Mouse (Mus musculus) yolk sac, embryonic 10.5 days (tissue): ENCODE measurements around the gene Mllt1.

Source experiments
- DNase-seq: peaks from one replicate; pipeline ENCODE4 v3.0.0-alpha.2; 2017; ENCODE audit warnings: low spot score

The Mllt1 gene

DNA sequence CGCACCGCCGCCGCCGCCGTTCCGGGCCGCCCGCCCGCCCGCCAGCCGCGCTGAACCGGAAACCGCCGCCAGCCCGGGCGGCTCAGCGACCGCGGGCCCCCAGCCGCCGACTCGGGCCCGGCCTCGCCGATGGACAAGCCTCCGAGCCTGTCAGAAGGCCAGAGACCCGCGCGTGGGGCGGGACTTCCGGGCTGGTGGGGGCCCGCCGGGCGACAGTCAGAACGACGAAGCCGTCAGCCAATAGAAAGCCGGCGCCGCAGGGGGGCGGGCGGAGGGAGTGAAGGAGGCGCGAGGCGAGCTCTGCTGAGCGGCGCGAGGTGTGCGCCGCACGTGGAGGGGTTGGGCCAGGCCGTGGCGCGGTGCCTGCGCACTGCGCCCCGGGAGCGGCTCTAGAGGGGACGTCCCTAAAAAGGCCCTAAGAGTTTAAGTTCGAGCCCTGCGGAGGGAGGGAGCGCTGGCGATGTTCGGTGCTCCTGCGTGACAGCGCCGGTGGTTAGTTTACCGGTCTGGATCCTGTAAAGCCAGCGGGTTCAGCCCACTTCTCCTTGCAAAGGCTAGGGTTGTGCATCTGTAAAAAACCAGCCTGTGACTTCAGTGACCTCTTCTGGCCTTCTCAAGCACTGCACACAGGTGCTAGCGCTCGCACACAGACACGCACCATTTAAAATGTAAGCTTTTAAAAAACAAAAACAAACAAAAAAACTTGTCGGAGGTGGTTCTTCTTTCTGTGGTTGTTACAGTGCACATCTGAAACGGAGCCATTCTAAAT, at the start of gene Mllt1:
Gene Mllt1, minus strand, starts transcription at position 53 of the 769 bp plus-strand sequence.
- DNase-seq, result peak; percentile 97

DNA sequence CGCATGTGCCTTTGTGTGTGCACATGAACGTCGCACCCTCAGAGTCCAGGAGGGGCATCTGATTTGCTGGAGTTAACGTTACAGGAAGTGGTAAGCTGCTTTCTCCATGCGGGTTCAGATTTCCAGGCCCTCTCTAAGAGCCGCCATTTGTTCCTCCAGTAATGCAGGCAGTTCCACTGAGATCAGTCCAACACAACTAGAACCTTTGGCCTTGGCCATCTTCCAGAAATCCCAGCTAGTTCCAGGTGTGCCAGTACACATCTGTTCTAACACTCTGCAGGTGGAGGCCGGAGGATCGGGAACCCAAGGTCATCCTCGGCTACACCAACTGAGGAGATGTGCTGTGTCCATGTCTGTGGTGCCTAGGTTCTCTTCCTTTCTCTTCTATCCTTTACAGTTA, 49.7 kb upstream of the Mllt1 start:
- DNase-seq, result no peak

DNA sequence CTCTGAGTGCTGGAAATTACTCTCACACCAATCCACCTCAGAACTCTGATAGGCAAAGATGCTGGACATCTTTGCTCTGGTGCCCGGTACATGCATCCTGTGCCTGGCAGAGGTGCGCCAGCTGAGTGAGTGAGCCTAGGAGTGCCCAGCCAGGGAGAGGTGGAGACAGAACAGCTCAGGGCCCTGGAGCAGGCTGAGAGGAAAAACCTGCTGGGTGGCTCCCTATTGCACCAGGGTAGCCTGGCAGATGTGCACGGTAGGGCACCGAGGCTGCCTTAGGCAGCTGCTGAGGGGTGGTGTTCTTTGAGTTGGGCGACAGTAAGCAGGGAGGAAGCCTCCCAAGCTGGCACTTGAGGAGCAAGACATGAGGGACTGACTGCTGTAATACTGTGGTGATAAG, 46.8 kb upstream of the Mllt1 start, which contains the start of gene Acer1:
Gene Acer1, minus strand, starts transcription at position 114 of the 400 bp plus-strand sequence.
- no peak for DNase-seq

DNA sequence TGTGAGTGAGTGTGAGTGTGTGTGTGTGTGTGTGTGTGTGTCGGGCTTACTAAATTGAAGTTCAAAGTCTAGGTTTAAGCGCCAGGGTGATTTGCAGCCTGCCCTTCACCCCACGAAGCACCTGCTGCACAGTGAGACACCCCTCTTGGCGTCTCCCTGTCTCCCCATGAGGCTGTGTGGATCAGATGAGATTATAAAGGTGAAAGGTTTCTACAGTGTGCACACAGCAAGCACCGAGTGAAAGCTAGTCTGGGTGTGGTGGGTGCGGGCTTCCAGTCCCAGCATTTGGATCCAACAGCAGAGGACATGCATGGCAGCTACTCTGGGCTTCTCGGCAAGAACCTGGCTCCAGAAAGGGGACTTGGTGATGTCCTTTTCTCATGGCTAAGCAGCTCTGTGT, 45.8 kb upstream of the Mllt1 start:
- DNase-seq, result no peak

DNA sequence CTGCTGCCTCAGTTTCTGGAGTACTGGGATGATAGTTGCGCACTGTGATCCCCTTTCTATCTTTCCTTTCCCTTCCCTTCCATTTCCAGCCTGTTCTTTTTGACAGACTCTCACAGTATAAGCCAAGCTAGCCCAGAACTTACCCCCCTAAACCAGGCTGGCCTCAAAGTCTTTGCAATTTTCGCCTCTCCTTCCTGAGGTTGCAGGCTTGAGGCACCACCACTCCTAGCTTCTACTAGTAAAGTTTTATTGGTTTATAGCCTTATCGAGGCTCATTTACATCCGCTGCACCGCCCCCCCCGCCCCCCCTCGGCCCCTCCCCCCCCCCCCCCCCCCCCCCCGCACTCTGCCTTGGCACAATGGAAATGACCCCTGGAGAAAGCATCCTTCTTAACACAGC, 44.3 kb upstream of the Mllt1 start:
- no peak for DNase-seq

DNA sequence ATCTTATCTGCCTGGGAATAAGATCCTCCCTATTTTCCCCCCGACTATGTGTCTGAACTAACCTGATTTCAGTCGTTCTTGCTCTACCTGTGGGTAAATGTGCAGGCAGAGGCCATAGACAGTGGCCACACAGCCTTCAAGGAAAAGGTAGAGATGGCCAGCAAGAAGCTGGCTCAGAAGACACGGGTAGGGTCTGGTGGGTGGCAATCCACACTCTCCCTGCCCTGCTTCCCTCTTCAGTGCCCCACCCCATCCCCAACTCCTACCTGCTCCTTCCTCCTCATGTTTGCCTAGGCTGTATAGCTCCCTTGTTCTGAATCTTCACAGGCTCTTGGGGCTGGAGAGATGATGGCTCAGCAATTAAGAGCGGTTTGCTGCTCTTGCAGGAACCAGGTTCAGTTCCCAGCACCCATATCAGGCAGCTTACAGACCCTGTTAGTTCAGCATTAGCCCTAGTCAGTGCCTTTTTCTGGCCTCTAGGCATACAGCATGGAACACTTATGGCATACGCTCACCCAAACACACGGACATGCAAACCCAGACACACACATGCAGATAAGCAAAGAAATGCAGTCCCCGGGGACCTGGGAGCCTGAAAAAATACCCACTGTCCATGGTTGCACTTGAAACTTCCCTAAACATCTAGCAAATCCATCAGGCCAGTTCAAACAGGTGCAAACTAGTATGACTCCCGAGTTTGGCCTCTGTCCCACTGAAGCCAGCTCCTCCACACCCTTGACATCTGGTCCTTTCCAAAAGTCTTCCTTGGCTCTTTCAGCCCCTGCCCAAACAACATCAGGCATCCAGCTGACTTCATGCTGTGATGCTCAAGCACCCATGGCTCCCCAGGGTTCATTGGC, 41.5 kb upstream of the Mllt1 start:
- no peak for DNase-seq

DNA sequence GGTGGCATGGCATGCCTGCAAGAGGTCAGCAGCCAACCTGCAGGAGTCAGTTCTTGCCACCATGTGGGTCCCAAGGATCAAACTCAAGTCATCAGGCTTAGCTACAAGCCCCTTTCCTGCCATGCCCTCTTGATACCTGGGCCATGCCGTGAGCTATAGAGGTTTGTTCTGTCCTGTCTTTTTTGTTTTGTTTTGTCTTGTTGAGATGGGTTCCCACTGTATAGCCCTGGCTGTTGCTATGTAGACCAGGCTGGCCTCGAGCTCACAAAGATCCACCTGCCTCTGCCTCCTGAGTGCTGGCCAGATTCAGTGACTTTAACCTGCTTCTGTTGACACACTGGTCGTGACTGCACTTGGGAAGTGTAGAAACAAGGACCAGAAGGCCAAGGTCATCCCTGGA, 40.2 kb upstream of the Mllt1 start:
- DNase-seq, result no peak

DNA sequence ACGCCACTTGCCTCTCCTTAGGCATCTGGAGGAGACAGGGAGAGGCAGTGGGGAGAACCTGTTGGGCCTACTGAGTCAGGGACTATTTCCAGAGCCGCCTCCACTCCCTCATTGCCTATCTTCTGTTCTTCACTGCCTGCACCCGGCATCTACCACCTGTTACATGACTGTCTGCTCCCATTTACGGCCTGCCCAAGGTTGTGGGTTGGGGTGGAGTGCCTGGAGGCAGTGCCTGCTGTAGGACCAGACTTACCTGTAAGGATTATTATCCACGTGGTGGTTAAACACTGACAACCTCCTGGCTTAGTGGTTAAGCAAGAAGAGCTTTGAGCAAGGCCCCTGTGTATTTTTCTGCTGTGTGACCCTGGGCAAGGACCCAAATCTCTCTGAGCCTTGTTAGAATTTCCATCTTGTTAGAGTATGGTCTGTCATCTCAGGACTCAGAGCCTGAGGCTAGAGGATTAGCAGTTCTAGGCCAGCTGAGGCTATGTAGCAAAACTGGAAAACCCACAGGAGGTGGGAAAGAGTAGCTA, 39.6 kb upstream of the Mllt1 start:
- DNase-seq, result no peak

DNA sequence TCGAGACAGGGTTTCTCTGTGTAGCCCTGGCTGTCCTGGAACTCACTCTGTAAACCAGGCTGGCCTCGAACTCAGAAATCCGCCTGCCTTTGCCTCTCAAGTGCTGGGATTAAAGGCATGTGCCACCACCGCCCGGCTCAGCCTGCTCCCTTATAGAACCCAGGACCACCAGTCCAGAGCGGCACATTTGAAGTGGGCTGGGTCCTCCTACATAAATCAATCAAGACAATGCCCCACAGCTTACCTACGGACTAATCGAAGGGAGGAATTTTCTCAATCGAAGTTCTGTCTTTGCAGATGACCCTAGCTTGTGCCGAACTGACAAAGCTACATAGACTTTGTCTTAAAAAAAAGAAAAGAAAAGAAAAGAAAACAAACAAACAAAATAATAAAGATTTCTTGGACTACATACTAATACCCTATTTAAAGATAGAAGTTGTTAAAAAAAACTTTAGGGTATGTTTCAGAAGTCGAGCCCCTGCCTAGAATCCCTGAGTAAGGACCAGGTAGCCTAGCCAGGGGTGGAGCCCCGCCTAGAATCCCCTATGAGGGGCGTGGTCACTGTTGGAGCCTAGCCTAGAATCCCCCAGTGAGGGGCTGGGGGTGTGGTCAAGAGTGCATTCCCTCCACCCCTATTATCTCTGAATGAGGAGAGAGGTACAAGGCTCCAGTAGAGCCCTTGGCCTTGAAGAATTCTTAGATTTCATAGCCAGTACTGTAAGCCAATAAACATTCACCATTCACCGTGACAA, 38.9 kb upstream of the Mllt1 start:
- DNase-seq, result no peak

DNA sequence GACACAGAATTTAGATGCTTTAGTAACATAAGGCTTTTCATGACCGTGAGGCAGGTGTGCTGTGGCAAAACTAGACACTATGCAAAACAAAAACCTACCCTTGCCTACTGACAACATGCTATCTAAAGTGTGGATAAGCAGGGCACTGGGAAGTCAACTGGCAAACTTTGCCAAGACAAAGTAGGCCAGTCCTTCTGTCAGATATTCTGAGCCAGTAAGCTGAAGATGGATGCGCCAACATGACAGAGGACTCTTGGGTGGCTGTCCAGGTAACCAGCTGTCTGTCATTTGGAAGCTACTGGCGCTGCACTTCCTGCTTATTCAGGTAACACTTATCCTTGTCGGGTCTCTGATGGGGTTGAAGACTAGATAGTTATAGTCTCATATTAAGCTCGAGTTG, 34.9 kb upstream of the Mllt1 start:
- no peak for DNase-seq

DNA sequence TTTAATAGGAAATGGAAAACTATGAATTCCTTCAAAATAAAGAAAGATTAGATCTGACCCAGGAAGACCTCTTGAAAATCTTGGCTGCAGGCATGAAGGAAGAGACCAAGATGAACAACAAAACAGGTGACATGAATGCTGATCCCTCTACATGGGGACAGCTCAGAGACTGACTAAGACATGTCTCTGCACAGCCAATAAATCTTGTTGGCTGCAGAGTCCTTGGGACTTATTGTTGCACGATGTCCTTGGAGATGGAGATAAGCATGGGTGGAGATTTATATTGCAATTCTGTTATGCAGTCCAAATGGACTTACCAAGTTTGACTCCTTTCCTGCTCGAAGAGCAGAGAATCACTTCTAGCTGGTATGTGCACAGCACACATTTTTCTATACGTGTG, 34.1 kb upstream of the Mllt1 start:
- no peak for DNase-seq

DNA sequence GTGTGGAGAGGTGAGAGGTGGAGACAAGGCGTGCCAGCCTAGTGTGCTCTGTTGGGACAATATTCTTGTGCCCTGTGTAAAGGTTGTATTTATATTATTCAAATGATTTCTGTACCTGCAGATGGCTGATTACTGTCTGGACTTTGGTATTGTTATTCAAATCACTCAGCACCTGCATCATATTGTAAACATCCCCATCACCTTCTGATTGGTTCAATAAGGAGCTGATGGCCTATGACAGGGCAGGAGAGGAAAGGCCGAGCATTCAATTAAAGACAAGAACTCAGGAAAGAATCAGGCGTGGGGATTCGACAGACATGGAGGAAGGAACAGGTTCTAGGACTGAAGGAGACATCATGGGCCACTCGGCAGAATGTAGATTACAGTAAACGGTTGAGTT, 28.4 kb upstream of the Mllt1 start:
- DNase-seq, result no peak

DNA sequence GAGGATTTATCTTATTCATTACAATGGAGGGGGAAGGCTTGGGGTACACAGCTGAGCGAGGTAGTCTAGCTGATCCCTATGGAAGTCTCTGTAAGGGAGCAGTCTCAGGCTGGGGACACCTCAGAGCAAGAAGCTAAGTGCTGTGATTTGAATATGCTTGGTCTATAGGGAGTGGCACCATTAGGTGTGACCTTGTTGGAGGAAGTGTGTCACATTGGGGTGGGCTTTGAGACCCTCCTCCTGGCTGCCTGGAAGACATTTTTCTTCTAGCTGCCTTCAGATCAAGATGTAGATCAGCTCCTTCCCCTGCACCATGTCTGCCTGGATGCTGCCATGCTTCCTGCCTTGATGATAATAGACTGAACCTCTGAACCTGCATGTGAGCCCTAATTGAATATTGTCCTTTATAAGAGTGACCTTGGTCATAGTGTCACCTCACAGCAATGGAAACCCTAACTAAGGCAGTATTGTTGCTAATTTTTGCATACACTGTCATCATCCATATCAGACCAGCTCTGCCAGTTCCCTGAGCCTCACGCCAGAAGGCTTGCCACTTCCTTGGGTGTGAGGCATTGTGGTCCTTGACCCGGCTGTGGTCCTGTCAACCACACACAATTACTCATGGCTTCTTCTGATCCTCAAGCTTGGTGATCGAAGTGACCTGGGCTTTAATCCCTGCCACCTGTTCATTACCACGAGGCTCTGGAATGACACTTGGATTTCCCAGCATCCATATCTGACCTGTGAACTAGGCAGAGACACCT, 27.6 kb upstream of the Mllt1 start:
- no peak for DNase-seq

DNA sequence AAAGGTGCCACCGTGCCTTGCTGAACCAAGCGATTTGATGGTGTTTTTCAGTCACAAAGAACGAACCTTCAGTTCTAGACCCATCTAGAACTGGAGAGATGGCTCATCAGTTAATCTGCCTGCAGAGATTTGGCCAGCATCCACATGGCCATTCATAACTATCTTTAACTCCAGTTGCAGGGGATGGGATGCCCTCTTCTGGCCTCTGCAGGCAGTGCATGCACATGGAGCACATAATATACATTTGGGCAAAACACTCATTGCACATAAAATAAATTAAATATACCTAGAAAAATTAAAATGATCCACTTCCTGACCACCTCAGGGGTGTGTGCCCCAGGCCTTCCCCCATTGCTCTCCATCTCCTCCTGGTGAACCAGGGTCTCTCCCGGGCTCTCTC, 26.7 kb upstream of the Mllt1 start:
- DNase-seq, result no peak

DNA sequence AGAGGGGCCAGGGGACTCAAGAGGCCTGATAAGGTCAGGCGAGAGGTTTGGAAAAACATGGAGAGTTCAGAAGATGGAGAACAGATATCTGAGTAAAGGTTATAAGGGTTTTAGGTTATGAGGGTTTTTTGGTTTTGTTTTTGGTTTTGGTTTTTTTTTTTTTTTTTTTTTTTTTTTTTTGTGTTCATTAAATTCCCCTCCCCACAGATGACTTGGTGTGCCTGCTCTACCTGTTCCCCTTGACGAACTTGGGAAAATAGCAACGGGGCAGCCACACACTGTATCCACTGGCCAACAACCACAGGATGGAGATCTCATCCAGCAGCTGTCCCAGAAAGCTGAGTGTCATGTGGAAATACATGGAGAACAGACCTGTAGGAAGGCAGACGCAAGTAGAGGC, 23.5 kb upstream of the Mllt1 start:
- no peak for DNase-seq

DNA sequence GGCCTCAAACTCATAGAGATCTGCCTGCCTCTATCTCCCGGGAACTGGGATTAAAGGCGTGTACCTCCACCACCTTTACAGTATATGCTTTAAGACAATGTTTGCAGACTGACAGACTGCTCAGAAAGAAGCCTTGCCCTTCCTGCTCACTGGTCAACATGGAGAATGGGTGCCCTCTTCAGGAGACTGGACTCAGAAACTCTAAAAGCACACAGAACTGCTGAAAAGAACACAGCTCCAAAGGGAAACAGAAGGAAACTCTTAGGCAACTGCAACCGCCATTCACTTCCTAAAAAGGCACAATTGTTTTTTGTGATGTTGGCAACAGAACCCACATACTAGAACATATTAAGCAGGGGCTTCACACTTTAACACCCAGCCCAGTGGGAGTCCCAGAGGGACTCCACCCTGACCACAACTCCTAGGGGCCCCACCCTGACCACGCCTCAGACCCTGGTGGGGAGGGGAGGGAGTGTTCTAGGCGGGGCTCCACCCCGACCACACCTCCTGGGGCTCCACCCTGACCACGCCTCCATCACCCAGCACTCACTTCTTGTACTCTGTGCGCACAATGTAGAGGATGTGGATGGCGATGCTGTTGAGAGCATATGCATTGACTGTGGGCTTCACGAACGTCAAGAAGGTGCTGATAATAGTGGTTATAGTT, 22.7 kb upstream of the Mllt1 start:
- DNase-seq, result peak; percentile 44

DNA sequence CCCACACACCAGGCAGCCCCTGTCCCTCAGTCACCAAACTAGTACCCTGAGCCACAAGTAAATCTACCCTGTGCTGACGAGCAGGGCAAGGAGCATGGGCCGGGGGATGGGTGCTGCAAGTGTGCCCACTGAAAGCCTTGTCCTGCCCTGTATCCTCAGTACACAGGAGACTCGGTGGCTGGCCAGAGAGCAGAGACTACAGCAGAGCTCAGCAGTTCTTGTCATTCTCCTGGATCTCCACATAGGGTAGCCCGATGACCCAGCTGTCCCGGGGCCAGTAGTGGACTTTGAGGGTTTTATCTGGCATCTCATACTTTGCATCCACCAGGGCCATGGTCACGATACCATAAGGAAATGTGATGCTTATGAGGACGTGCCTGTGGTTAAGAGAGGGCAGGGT, 19.7 kb upstream of the Mllt1 start:
- no peak for DNase-seq

DNA sequence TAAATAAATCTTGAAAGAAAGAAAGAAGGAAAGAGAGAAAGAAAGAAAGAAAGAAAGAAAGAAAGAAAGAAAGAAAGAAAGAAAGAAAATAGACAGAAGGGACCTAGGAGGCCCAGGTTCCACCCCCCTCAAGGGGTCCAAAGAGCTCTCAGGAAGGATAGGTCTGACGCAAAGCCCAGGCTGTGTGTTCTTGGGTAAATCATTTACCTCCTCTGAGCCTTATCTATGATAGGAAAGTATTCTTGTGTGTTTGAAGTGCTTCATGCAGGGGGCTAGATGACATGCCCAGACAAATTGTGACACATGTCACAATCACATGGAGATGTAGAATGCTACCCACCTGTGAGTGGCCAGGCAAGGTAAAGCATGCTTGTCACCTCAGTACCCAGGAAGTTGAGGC, 17.4 kb upstream of the Mllt1 start:
- peak; percentile 69 for DNase-seq

DNA sequence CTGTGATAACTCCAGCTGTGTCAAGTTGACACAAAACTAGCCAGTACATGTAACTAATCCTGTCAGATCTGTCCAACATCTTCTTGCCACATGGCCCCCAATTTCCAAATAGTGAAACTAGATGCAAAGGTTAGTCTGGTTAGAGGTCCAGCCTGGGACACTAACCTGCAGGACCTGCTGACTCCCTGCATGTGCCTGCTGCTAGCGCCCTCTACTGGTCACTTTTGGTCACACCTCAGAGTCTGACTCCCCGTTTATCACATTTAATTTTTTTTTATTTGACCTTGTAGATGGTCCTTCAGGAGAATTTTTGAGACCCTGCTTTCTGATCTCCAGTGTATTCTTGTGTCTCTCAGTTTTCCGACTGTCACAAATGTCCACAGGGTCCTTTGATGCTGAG, 15.7 kb upstream of the Mllt1 start:
- no peak for DNase-seq

DNA sequence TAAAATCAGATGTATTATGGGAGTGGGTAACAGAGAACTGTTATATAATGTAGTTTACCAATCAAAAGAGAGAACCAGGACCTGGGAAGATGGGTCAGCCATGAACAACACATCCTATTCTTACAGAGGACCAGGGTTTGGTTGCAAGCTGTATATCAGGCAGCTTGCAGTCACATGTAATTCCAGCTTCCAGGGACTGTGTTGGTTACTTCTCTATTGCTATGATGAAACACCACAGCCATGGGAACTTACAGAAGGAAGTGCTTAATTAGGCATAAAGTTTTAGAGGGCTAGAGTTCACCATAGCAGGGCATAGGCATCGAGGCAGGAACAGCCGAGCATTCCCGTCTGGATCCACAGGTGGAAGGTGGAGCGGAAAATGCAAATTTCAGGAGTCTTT, 3.5 kb upstream of the Mllt1 start:
- DNase-seq, result no peak

DNA sequence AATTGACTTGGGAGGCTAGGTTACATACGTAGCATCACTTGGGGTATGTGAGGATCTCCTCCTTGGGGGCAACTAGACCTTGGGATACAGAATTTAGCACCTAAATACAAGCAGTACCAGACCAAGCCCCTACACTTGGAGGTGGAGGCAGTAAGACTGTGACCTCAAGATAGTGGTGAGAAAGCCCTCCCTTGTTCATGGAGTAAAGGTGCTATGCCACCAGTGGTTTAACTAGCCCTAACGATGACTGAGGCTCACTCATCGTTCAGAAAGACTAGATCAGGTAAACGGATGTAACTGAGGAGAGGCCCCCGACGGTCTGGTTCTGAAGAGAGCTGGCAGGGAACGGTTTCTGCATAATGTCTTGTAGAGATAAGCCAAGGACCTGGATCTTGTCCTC, 1.5 kb upstream of the Mllt1 start:
- DNase-seq, result no peak
